Comparison of ENCODE assay signal across 25 mouse cellular contexts in the genomic region with DNA sequence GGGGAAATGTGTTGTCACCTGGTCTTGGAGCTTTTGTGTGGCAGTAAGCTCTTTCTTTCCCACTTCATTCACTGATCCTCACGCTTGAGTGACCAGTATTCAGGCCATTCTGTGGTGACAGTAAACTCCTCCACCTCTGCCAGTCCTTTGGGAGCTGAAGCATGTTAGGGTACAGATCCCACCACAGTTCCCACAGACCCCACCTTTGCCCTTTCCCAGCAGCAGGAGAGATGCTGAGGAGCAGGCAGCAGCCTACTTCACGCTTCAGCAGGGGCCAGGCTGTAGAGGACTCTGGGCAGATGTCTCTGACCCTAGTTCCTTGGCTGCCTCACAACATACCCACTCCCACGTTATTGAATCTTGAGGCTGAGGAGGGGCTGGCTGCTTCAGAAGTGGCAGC. TPM values are rescaled to one million over a fixed set of nuclear protein-coding genes. Genes with fewer than 3 reads are reported as not detected.
DNase-seq lines count a peak whose midpoint lies in the region; ATAC-seq lines count a peak whose summit lies in the region.
"Had no signal": no experiment of that assay in that cellular context is flagged by ENCODE, and none has a peak within 500 bp of the region (broad histone marks: within the 10 kb centered on the region; RNA-seq: fewer than 3 reads in every experiment).

No protein-coding gene starts in this region.

- no peaks in the 10 kb centered on the region for H3K9me3 ChIP-seq in forebrain, embryonic 10.5 days
- H3K9me3 ChIP-seq in forebrain, embryonic 14.5 days (replicated peaks; ENCODE audit: control insufficient read depth, low read length): no peaks in the 10 kb centered on the region
- H3K9me3 ChIP-seq in heart, embryonic 13.5 days: no peaks in the 10 kb centered on the region
- H3K9me3 ChIP-seq in kidney, embryonic 16.5 days (ENCODE audit: low read length): no peaks in the 10 kb centered on the region
- no peaks in the 10 kb centered on the region for H3K9me3 ChIP-seq in midbrain, embryonic 13.5 days
- no peaks in the 10 kb centered on the region for H3K9me3 ChIP-seq in midbrain, embryonic 14.5 days (ENCODE audit: control insufficient read depth, low read length)
- H3K9me3 ChIP-seq: embryonic facial prominence, embryonic 10.5 days; hindbrain, embryonic 15.5 days; limb, embryonic 15.5 days; midbrain, embryonic 15.5 days; neural tube, embryonic 13.5 days had no signal

- peaks cover 97% of the 10 kb centered on the region for H3K36me3 ChIP-seq in forebrain, embryonic 10.5 days (replicated peaks)
- H3K36me3 ChIP-seq in forebrain, embryonic 14.5 days (ENCODE audit: control insufficient read depth, insufficient read depth, low read length): peaks cover 90% of the 10 kb centered on the region
- H3K36me3 ChIP-seq in heart, embryonic 13.5 days: peaks cover 99% of the 10 kb centered on the region
- H3K36me3 ChIP-seq in kidney, embryonic 16.5 days (ENCODE audit: insufficient read depth, low read length): peaks cover 86% of the 10 kb centered on the region
- H3K36me3 ChIP-seq in midbrain, embryonic 13.5 days: peaks cover 92% of the 10 kb centered on the region
- H3K36me3 ChIP-seq in midbrain, embryonic 14.5 days (ENCODE audit: control insufficient read depth, insufficient read depth, low read length): peaks cover 91% of the 10 kb centered on the region

- H3K4me1 ChIP-seq in forebrain, embryonic 10.5 days: peaks cover 26% of the 10 kb centered on the region
- no peaks in the 10 kb centered on the region for H3K4me1 ChIP-seq in forebrain, embryonic 14.5 days (ENCODE audit: control insufficient read depth, insufficient read depth, low read length)
- peaks cover 17% of the 10 kb centered on the region for H3K4me1 ChIP-seq in heart, embryonic 13.5 days
- peaks cover 14% of the 10 kb centered on the region for H3K4me1 ChIP-seq in kidney, embryonic 16.5 days (ENCODE audit: insufficient read depth, low read length)
- no peaks in the 10 kb centered on the region for H3K4me1 ChIP-seq in midbrain, embryonic 13.5 days (replicated peaks)
- no peaks in the 10 kb centered on the region for H3K4me1 ChIP-seq in midbrain, embryonic 14.5 days (ENCODE audit: control insufficient read depth, insufficient read depth, low read length)
- H3K4me1 ChIP-seq: hindbrain, embryonic 15.5 days; limb, embryonic 15.5 days; midbrain, embryonic 15.5 days; neural tube, embryonic 13.5 days had no signal

- H3K9ac ChIP-seq in forebrain, embryonic 14.5 days (ENCODE audit: low read length): no peak overlapping the region
- H3K9ac ChIP-seq in heart, embryonic 13.5 days: 0 out of 2 replicates have a peak overlapping the region, but pooled peaks have one; percentile 12
- no peak overlapping the region; the same call in 1 of the 2 replicates for H3K9ac ChIP-seq in kidney, embryonic 16.5 days (replicated peaks; ENCODE audit: low read length)
- 0 out of 2 replicates have a peak overlapping the region, but pooled peaks have one; percentile 14 for H3K9ac ChIP-seq in midbrain, embryonic 13.5 days (replicated peaks)
- no peak overlapping the region for H3K9ac ChIP-seq in midbrain, embryonic 14.5 days (replicated peaks; ENCODE audit: low read length)
- H3K9ac ChIP-seq: hindbrain, embryonic 15.5 days; limb, embryonic 15.5 days; liver, embryonic 14.5 days; lung, embryonic 14.5 days; midbrain, embryonic 15.5 days; neural tube, embryonic 13.5 days had no signal

- no peak for ATAC-seq in forebrain, embryonic 14.5 days
- no peak for ATAC-seq in heart, embryonic 13.5 days (ENCODE audit: extremely low read depth, insufficient number of reproducible peaks, low FRiP score, low TSS enrichment)
- peak; percentile 42; the same call in 1 of the 2 replicates for ATAC-seq in kidney, embryonic 16.5 days (ENCODE audit: low FRiP score, low TSS enrichment)
- ATAC-seq in midbrain, embryonic 13.5 days: no peak
- ATAC-seq in midbrain, embryonic 14.5 days (ENCODE audit: low FRiP score, low TSS enrichment): no peak
- ATAC-seq: CD4-positive, CD25-positive, alpha-beta regulatory T cell, adult 4 months; midbrain, embryonic 15.5 days had no signal

- H3K27ac ChIP-seq in forebrain, embryonic 10.5 days: peak overlapping the region; percentile 72
- no peak overlapping the region for H3K27ac ChIP-seq in forebrain, embryonic 14.5 days (ENCODE audit: low read depth, low read length)
- peak overlapping the region; percentile 24; the same call in 1 of the 2 replicates for H3K27ac ChIP-seq in heart, embryonic 13.5 days (replicated peaks)
- peak overlapping the region; percentile 54; the same call in 1 of the 2 replicates for H3K27ac ChIP-seq in kidney, embryonic 16.5 days (ENCODE audit: low read length)
- no peak overlapping the region for H3K27ac ChIP-seq in midbrain, embryonic 13.5 days
- no peak overlapping the region for H3K27ac ChIP-seq in midbrain, embryonic 14.5 days (replicated peaks; ENCODE audit: low read depth, low read length)
- H3K27ac ChIP-seq: embryonic facial prominence, embryonic 10.5 days; hindbrain, embryonic 15.5 days; limb, embryonic 15.5 days; liver, embryonic 14.5 days; midbrain, embryonic 15.5 days; neural tube, embryonic 13.5 days had no signal

- no peak overlapping the region for H3K4me3 ChIP-seq in forebrain, embryonic 10.5 days
- no peak overlapping the region for H3K4me3 ChIP-seq in forebrain, embryonic 14.5 days (ENCODE audit: low read depth, low read length)
- H3K4me3 ChIP-seq in heart, embryonic 13.5 days: no peak overlapping the region
- H3K4me3 ChIP-seq in kidney, embryonic 16.5 days (ENCODE audit: low read length): no peak overlapping the region
- no peak overlapping the region for H3K4me3 ChIP-seq in midbrain, embryonic 13.5 days (replicated peaks)
- no peak overlapping the region for H3K4me3 ChIP-seq in midbrain, embryonic 14.5 days (replicated peaks; ENCODE audit: low read depth, low read length)
- H3K4me3 ChIP-seq: embryonic facial prominence, embryonic 10.5 days; hindbrain, embryonic 15.5 days; limb, embryonic 15.5 days; midbrain, embryonic 15.5 days; myocyte; neural tube, embryonic 13.5 days had no signal

- H3K4me2 ChIP-seq in forebrain, embryonic 14.5 days (ENCODE audit: low read length): no peak overlapping the region
- H3K4me2 ChIP-seq in heart, embryonic 13.5 days: no peak overlapping the region
- no peak overlapping the region for H3K4me2 ChIP-seq in kidney, embryonic 16.5 days (replicated peaks; ENCODE audit: low read depth, low read length)
- no peak overlapping the region for H3K4me2 ChIP-seq in midbrain, embryonic 13.5 days (replicated peaks)
- no peak overlapping the region for H3K4me2 ChIP-seq in midbrain, embryonic 14.5 days (ENCODE audit: low read length)
- H3K4me2 ChIP-seq: hindbrain, embryonic 15.5 days; limb, embryonic 15.5 days; lung, embryonic 14.5 days; midbrain, embryonic 15.5 days; neural tube, embryonic 13.5 days had no signal

- H3K27me3 ChIP-seq in forebrain, embryonic 10.5 days (ENCODE audit: poor library complexity, severe bottlenecking): no peaks in the 10 kb centered on the region
- H3K27me3 ChIP-seq in forebrain, embryonic 14.5 days (replicated peaks; ENCODE audit: control insufficient read depth, insufficient read depth, low read length): no peaks in the 10 kb centered on the region
- H3K27me3 ChIP-seq in heart, embryonic 13.5 days (replicated peaks): no peaks in the 10 kb centered on the region
- H3K27me3 ChIP-seq in kidney, embryonic 16.5 days (ENCODE audit: insufficient read depth, low read length): no peaks in the 10 kb centered on the region
- no peaks in the 10 kb centered on the region for H3K27me3 ChIP-seq in midbrain, embryonic 13.5 days
- H3K27me3 ChIP-seq in midbrain, embryonic 14.5 days (ENCODE audit: control insufficient read depth, insufficient read depth, low read length): no peaks in the 10 kb centered on the region
- H3K27me3 ChIP-seq: hindbrain, embryonic 15.5 days; limb, embryonic 15.5 days; midbrain, embryonic 15.5 days; neural tube, embryonic 13.5 days had no signal

- 55% methylated on average over 3 of the region's 3 CpGs for WGBS in forebrain, embryonic 10.5 days
- WGBS in forebrain, embryonic 14.5 days: 32% methylated on average over 3 of the region's 3 CpGs
- WGBS in heart, embryonic 13.5 days: 81% methylated on average over 3 of the region's 3 CpGs
- WGBS in kidney, embryonic 16.5 days: 67% methylated on average over 3 of the region's 3 CpGs
- 42% methylated on average over 3 of the region's 3 CpGs for WGBS in midbrain, embryonic 13.5 days
- WGBS in midbrain, embryonic 14.5 days: 50% methylated on average over 3 of the region's 3 CpGs

- no peak for DNase-seq in forebrain, embryonic 10.5 days (ENCODE audit: extremely low spot score, low spot score)
- no peak for DNase-seq in forebrain, embryonic 14.5 days (ENCODE audit: low spot score)
- DNase-seq in heart, adult 18-20 months: no peak
- DNase-seq in kidney, postnatal 14 days: no peak
- no peak for DNase-seq in midbrain, embryonic 14.5 days
- DNase-seq: adrenal gland, postnatal 14 days; cerebellum, adult 9-10 months; gastrocnemius, postnatal 14 days; kidney, adult 9 months; layer of hippocampus, postnatal 36 days; lung, embryonic 14.5 days; retina, postnatal 1 day; right cerebral cortex, postnatal 25 days; spleen, adult 18-20 months had no signal

RNA-seq across cellular contexts. Expression of a gene that starts 22.1 kb away (rescaled TPM):
- polyA plus RNA-seq in forebrain, embryonic 10.5 days (2016; fragmentation: Nextera tagmentation; extraction: Ambion mirVana): 9.4 and 11.1 TPM in 2 replicates
- 17.3 and 20.4 TPM in 2 replicates for polyA plus RNA-seq in forebrain, embryonic 14.5 days (2014; fragmentation: Nextera tagmentation; extraction: Ambion mirVana)
- polyA plus RNA-seq in heart, embryonic 13.5 days (2015; fragmentation: Nextera tagmentation; extraction: Ambion mirVana): 35.5 and 37.1 TPM in 2 replicates
- 100 to 1,000 TPM; 120 TPM for total RNA-seq in heart, adult 18-20 months (2021)
- 16.9 and 20.2 TPM in 2 replicates for polyA plus RNA-seq in kidney, embryonic 16.5 days (2015; fragmentation: Nextera tagmentation; extraction: Ambion mirVana)
- polyA plus RNA-seq in midbrain, embryonic 13.5 days (2015; fragmentation: Nextera tagmentation; extraction: Ambion mirVana): 15.1 and 16.9 TPM in 2 replicates
- polyA plus RNA-seq in midbrain, embryonic 14.5 days (2014; fragmentation: Nextera tagmentation; extraction: Ambion mirVana): 22.3 and 23.7 TPM in 2 replicates

Comparison
In these comparisons a context has a peak if more than half of its experiments do, and no peak if none do; other contexts are left out.
1. H3K27ac ChIP-seq: peak in forebrain, embryonic 10.5 days (single experiment), heart, embryonic 13.5 days (single experiment) and kidney, embryonic 16.5 days (single experiment); none in forebrain, embryonic 14.5 days (single experiment), midbrain, embryonic 13.5 days (single experiment) and midbrain, embryonic 14.5 days (single experiment).
2. H3K9ac ChIP-seq: peak in heart, embryonic 13.5 days (single experiment) and midbrain, embryonic 13.5 days (single experiment); none in forebrain, embryonic 14.5 days (single experiment), kidney, embryonic 16.5 days (single experiment) and midbrain, embryonic 14.5 days (single experiment).